Mouse (Mus musculus) gastrocnemius, postnatal 4 days (tissue): ENCODE measurements at regions not wholly inside any gene's neighbourhood (a gene's known extent, or its start where the extent isn't known, plus 50 kb on each side); places are given as distances from the start of the nearest gene placed in this dataset.

Experiments
- DNase-seq, 2 experiments: peaks; one replicate each; pipeline ENCODE4 v3.0.0; 2021 to 2022; ENCODE audit warnings: low spot score in 2 of 2, mixed read lengths in 2 of 2

GRCm38 (mm10) chr8:96349503-96349902, 461.2 kb upstream of the Got2 start:
- DNase-seq = no peak

- no peak for DNase-seq
Observed at GRCm38 (mm10) chr8:96340702-96341101, 452.4 kb upstream of the Got2 start.

DNA sequence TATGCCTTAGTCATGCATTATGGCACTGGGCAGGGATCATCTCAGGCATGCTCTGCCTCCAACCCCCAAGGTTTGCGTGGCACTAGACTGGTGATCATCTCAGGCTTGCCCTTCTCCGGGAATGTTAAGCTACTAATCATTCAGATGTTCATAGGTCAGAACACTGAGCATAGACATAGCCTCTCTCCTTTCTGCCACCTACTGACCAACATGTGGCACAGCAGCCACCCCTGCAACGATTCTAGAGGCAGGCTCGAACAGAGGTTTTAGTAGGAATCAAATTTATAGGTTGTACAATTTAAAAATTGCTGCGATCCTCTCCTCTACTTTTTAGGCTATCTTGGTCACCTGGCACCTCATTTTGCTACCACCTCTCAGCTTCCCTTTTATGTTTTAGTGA, 430.0 kb upstream of the Got2 start:
- no peak for DNase-seq

GRCm38 (mm10) chr8:96308989-96309718, 420.8 kb upstream of the Got2 start:
- DNase-seq = no peak

DNA sequence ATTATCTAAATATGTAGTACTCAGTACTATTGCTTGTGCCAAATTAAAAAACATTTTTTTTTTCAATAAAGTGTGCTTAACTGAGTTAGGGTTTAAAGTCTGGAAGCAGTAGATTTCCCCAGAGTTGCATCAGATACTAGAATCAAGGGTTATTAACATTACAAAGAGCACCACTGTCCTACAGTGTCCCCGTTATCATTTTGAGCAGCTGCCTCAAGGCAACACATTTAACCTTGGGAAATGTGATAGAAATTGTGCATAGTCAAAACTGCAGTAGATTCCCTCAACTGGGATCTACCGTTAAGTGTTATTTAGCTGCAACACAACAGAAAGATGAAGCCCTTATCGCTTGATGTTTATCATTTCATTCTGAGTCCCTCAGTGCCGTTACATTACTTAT, 408.3 kb upstream of the Got2 start:
- no peak for DNase-seq

DNA sequence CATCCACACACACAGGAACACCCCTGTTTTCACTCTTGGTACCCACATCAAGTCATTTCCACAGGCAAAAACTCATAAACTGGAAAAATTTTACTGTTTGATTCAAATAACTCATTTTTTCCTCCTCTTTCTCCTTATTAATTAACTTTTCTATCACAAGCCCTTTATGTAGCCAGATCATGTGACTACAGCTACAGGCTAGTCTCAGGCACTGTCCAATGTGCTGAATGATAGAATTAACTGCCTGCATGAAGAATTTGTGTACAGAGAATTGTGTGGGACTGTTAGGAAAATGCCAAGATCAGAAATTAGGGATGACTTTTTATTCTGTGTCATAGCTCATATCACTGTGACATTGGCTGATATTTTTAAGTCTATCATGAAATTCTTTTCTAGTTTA, 402.4 kb upstream of the Got2 start:
- no peak for DNase-seq

DNA sequence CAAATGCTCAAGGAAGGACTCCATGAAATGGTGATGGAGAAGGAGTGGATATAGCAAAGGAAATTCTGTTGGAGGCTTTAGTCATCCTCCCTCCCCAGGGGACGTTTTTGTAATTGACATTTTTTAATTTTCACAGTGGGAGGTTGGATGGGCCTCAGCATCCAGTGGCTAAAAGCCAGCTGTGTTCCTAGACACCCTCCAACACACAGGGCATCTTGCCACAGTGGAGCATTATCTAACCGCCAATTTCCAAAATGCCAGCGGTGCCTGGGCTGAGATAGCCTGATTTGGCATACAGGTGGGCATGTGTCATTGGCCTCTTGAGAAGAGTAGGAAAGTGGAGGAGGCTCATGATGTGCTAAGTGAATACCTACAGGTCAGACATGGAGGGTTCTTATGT, 401.2 kb upstream of the Got2 start:
- DNase-seq = no peak

- no peak for DNase-seq
Observed at GRCm38 (mm10) chr8:96288525-96288924, 400.2 kb upstream of the Got2 start.

DNA sequence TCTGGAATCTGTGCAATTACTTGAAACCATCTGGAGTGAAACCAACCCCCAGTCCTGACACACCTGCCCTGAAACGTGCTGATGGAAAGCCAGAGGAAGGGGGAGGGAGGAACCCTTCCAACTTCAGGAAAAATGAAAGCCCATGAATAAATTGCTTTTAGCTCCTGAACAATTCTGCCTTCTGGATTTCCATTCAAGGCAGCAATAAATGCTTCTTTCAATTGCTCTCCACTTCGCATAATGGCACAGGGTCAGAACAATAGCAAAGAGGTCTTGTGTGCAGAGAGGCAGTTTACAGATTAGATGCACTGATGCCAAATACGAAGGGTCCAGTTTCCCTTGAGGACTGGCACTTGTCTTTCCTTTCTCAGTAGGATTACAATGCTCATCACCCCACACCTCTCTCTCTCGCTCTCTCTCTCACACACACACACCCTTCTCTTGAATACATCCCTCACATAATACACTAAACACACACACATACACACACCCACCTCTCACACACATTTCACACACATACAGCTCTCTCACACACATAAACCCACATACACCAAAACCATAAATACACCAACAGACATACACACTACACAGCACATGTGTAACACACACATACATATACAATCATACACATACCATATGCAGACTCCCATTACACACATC, 389.3 kb upstream of the Got2 start:
- DNase-seq = no peak

DNA sequence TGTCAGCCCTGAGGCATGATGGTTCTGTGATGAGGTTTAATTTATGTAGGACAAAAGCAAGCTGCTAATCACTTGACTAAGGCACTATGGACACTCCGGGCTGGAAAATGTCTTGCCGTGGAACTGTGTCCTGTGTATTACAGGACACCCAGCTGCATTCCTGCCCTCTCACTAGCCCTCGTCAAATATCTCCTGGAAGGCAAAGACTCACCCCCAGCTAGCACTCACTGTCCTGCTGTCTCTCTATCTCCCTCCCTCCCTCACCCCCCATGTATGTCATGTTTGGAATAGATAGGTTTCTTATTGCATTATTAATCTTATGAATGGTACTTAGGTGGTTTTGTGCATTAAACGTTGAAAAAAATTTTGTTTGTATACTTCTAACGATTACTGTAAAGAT, 388.7 kb upstream of the Got2 start:
- no peak for DNase-seq

- DNase-seq = no peak
Observed at GRCm38 (mm10) chr8:96256294-96256693, 367.9 kb upstream of the Got2 start.

GRCm38 (mm10) chr8:96255811-96256210, 367.5 kb upstream of the Got2 start:
- no peak for DNase-seq

DNA sequence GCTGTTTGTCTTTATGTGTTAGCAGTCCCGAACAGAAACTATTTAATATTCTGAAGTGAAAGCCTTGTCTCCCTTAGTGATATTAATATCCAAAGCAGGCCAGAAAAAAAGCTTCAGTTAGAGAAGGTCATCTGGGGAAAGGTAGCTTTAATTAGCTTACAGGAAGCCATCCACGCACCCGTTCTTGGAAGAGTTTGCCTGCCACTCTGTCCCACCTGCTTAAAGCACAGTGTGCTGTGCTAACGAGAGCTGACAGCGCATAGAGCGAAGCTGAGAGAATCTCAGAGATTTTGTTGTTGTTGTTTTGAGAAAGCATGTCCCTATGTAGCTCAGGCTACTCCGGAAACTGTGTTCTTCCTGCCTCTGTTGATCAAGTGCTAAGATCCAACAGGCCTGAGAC, 357.7 kb upstream of the Got2 start:
- no peak for DNase-seq

GRCm38 (mm10) chr8:96244549-96245152, 356.3 kb upstream of the Got2 start:
- no peak for DNase-seq

DNA sequence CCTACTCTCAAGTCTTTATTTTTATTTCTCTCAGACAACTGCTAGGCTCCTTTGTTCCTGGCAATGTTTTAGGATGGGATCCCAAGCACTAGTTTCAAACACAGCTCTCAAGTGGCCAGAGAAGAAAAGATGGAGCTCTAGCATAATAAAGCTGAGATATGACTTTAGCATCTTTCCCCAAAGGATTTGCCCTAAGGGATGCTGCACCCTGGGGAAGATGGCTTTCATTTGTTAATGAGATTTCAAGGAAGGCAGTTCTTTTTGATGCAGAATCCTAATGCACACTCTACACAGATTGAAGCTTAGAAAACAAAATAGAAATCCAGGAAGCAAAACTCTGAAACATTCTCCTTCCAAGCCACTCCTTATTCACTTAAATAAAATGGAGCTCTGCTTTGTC, 350.1 kb upstream of the Got2 start:
- no peak for DNase-seq

GRCm38 (mm10) chr8:96237940-96238339, 349.6 kb upstream of the Got2 start:
- DNase-seq = no peak

- DNase-seq = peak in 1 of 2 experiments; percentile 10
Observed at GRCm38 (mm10) chr8:96230412-96230811, 342.1 kb upstream of the Got2 start.
